Mouse (Mus musculus) limb, embryonic 15.5 days (tissue): ENCODE measurements around the gene Hmgcs2. TPM values are rescaled to one million over a fixed set of nuclear protein-coding genes. Genes with fewer than 3 reads are reported as not detected.

Experiments
- ATAC-seq: fragments of 200-750 bp; cut with Nextera tagmentation; 2 replicates; pipeline ENCODE4 v1.8.0; 2017; ENCODE audit warnings: low read depth, moderate TSS enrichment; ENCODE audit not compliant: insufficient number of reproducible peaks, low FRiP score, low TSS enrichment
- H3K27ac ChIP-seq: fragments of 300-500 bp; sonication (generic); 2 replicates; pipeline ENCODE4 v1.5.1; 2015; ENCODE audit warnings: moderate library complexity, mild to moderate bottlenecking, inconsistent platforms
- H3K27me3 ChIP-seq: fragments of 300-500 bp; sonication (generic); 2 replicates; pipeline ENCODE4 v1.6.1; 2015; ENCODE audit warnings: inconsistent platforms
- H3K36me3 ChIP-seq: fragments of 300-500 bp; sonication (generic); 2 replicates; pipeline ENCODE4 v1.6.1; 2015; ENCODE audit warnings: inconsistent platforms
- H3K4me1 ChIP-seq: fragments of 300-500 bp; sonication (generic); 2 replicates; pipeline ENCODE4 v1.6.1; 2015; ENCODE audit warnings: inconsistent platforms
- H3K4me2 ChIP-seq: fragments of 300-500 bp; sonication (generic); 2 replicates; pipeline ENCODE4 v1.6.1; 2015; ENCODE audit warnings: mild to moderate bottlenecking, inconsistent platforms
- H3K4me3 ChIP-seq: fragments of 300-500 bp; sonication (generic); 2 replicates; pipeline ENCODE4 v1.5.1; 2015; ENCODE audit warnings: mild to moderate bottlenecking, inconsistent platforms
- H3K9ac ChIP-seq: fragments of 300-500 bp; sonication (generic); 2 replicates; pipeline ENCODE4 v1.6.1; 2015; ENCODE audit warnings: inconsistent platforms
- H3K9me3 ChIP-seq: fragments of 300-500 bp; sonication (generic); 2 replicates; pipeline ENCODE4 v1.6.1; 2016; ENCODE audit warnings: inconsistent platforms
- WGBS: fragments of 180-500 bp; shearing (Covaris S2); methylation state at CpG from one replicate; pipeline ENCODE4 v1.1.7; 2015; 5-methylcytosine and 5-hydroxymethylcytosine counted together
- polyA plus RNA-seq: library from polyadenylated mRNA; unstranded; fragments of >200 nt; fragmentation: Nextera tagmentation; extraction: Ambion mirVana; gene quantifications from 2 replicates; pipeline ENCODE4 v1.2.1, GENCODE M21; 2015

The Hmgcs2 gene
- polyA plus RNA-seq = 2.4 and 2.5 TPM in 2 replicates

DNA sequence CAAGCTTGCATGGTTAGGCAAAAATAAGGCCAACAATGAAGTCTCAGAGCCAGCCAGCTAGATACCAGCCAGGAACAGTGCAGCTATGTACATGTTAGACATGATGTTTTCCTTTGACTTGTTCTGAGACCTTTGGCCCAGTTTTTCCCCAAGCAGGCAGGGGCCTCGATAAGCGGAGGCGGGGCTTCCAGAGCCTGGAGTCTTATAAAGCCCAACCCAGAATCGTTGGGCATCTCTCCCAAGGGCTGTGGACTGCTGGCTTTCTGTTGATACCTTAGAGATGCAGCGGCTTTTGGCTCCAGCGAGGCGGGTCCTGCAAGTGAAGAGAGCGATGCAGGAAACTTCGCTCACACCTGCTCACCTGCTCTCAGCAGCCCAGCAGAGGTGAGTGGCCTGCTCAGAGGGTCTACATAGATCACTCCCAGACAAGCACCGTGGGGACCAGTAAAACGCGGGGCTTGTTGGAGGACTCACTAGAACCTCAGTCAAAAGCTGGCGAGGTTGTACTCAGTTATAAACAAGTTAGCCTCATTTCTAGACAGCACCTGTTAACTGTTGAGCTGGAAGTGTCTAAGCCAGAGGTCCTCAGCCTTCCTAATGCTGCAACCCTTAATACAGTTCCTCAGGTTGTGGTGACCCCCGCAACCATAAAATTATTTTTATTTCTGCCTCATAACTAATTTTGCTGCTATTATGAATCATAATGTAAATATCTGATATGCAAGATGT lies at the start of gene Hmgcs2:
Gene Hmgcs2, plus strand, starts transcription at position 232 of the 729 bp plus-strand sequence.
- WGBS = 58% methylated on average over 14 of the region's 14 CpGs
- 0 out of 2 replicates have a peak within 1 kb of the TSS, but pooled peaks have one; percentile 11 for H3K27ac ChIP-seq
- no peak for ATAC-seq

DNA sequence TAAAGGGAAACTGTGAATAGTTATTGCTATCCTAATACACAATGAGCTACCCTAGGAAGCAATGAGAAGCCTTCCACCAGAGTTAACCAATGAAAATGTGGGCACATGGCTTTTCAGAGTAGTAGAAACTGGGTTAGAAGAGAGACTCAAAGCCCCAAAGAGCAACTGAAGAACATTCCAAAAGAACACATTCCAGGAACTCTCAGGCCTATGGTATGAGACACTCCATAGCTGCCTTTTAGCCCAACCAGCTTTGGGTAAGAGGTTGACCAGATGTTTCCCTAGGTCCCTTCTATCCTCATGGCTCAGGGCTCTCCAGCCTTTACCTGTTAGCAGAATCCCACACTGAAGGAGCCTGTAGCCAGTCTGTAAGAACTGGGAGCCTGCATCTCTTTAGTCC lies 46.7 kb upstream of the Hmgcs2 start:
- H3K4me3 ChIP-seq = no peak overlapping the region
- no peaks in the 10 kb centered on the region for H3K4me1 ChIP-seq
- H3K36me3 ChIP-seq = no peaks in the 10 kb centered on the region
- H3K27ac ChIP-seq = no peak overlapping the region
- H3K9me3 ChIP-seq = no peaks in the 10 kb centered on the region
- no peak overlapping the region for H3K9ac ChIP-seq
- no peaks in the 10 kb centered on the region for H3K27me3 ChIP-seq
- no peak overlapping the region for H3K4me2 ChIP-seq
- ATAC-seq = no peak

More for the DNA sequence above, at the start of gene Hmgcs2:
- no peaks in the 10 kb centered on the region for H3K9me3 ChIP-seq
- H3K4me2 ChIP-seq = peak within 1 kb of the TSS; percentile 17; the same call in 1 of the 2 replicates
- no peak within 1 kb of the TSS for H3K9ac ChIP-seq
- H3K4me1 ChIP-seq = peaks cover 16% of the 10 kb centered on the region
- H3K27me3 ChIP-seq = no peaks in the 10 kb centered on the region
- no peak within 1 kb of the TSS for H3K4me3 ChIP-seq
- H3K36me3 ChIP-seq = no peaks in the 10 kb centered on the region

GRCm38 (mm10) chr3:98236266-98236665 lies 44.0 kb upstream of the Hmgcs2 start:
- ATAC-seq = no peak
- Histone ChIP-seq H3K27ac (no peak overlapping the region), H3K9me3 (no peaks in the 10 kb centered on the region), H3K27me3 (no peaks in the 10 kb centered on the region), H3K4me1 (no peaks in the 10 kb centered on the region), H3K4me2 (no peak overlapping the region), H3K4me3 (no peak overlapping the region), H3K9ac (no peak overlapping the region), H3K36me3 (no peaks in the 10 kb centered on the region)
- WGBS = 86% methylated on average over 6 of the region's 6 CpGs

- Histone ChIP-seq H3K4me3 (no peak overlapping the region), H3K4me2 (no peak overlapping the region), H3K4me1 (no peaks in the 10 kb centered on the region), H3K9me3 (no peaks in the 10 kb centered on the region), H3K9ac (no peak overlapping the region), H3K27me3 (no peaks in the 10 kb centered on the region), H3K36me3 (no peaks in the 10 kb centered on the region), H3K27ac (no peak overlapping the region)
- ATAC-seq = no peak
- WGBS = 71% methylated on average over 5 of the region's 5 CpGs
These were observed 43.0 kb upstream of the Hmgcs2 start for GRCm38 (mm10) chr3:98237240-98237639.

DNA sequence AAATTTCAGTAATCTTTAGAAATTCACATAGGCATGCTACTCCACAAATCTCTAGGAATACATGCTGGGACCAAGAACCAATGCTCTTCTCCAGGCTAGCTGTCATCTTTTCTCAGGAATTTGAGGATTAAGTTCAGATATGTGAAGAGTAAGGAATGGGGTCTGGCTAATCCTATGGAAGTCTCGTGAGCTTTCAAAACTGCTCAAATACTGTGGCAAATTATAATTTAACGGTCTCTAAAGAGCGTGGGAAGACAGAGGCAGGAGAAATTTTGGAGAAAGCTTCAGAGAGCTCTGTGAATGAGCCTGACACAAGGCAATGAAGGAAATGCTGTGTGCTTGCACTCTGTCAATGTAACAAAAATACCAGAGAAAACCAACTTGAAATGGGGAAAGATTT lies 42.1 kb upstream of the Hmgcs2 start:
- H3K9ac ChIP-seq = no peak overlapping the region
- H3K27me3 ChIP-seq = no peaks in the 10 kb centered on the region
- ATAC-seq = no peak
- H3K36me3 ChIP-seq = no peaks in the 10 kb centered on the region
- WGBS = 69% methylated on average over 3 of the region's 3 CpGs
- no peak overlapping the region for H3K4me2 ChIP-seq
- no peaks in the 10 kb centered on the region for H3K9me3 ChIP-seq
- H3K4me1 ChIP-seq = no peaks in the 10 kb centered on the region
- H3K4me3 ChIP-seq = no peak overlapping the region
- H3K27ac ChIP-seq = no peak overlapping the region

GRCm38 (mm10) chr3:98242051-98242450 lies 38.2 kb upstream of the Hmgcs2 start:
- Histone ChIP-seq H3K9ac (no peak overlapping the region), H3K4me3 (no peak overlapping the region), H3K9me3 (no peaks in the 10 kb centered on the region), H3K4me1 (0 out of 2 replicates have a peak, but pooled peaks cover 3% of the 10 kb centered on the region), H3K36me3 (no peaks in the 10 kb centered on the region), H3K27me3 (no peaks in the 10 kb centered on the region), H3K4me2 (no peak overlapping the region), H3K27ac (no peak overlapping the region)
- 87% methylated on average over 3 of the region's 3 CpGs for WGBS
- ATAC-seq = no peak

DNA sequence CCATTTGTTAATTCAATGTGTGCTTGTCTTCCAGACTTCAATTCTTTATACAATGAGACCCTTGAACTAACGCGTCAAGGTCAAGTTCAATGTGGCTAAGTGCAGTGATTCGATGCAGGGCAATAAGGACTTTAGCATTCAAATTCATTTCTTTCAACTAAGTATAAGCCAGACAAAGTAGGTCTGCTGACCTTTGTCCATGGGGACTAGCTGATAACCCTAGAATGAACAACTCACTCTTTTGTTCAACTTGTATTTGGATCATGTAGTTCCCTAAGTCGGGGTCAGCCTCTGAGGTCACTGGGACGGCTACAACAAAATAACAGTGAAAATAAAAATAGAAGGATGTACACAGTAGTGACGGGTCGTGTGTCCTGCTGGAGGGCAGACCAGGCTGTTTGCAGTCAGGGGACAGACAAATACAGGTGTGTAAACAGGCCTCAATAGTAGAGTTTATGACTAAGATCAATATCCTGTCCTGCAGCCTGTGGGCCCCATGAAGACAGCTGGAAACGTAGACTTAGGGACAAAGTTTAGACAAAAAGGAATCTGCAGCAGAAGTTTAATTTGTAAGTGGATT lies 37.7 kb upstream of the Hmgcs2 start:
- H3K4me1 ChIP-seq = 0 out of 2 replicates have a peak, but pooled peaks cover 3% of the 10 kb centered on the region
- no peaks in the 10 kb centered on the region for H3K9me3 ChIP-seq
- H3K4me2 ChIP-seq = no peak overlapping the region
- no peak overlapping the region for H3K9ac ChIP-seq
- 78% methylated on average over 8 of the region's 8 CpGs for whole genome bisulfite sequencing
- H3K27me3 ChIP-seq = no peaks in the 10 kb centered on the region
- H3K4me3 ChIP-seq = no peak overlapping the region
- H3K36me3 ChIP-seq = no peaks in the 10 kb centered on the region
- H3K27ac ChIP-seq = no peak overlapping the region
- ATAC-seq = no peak

DNA sequence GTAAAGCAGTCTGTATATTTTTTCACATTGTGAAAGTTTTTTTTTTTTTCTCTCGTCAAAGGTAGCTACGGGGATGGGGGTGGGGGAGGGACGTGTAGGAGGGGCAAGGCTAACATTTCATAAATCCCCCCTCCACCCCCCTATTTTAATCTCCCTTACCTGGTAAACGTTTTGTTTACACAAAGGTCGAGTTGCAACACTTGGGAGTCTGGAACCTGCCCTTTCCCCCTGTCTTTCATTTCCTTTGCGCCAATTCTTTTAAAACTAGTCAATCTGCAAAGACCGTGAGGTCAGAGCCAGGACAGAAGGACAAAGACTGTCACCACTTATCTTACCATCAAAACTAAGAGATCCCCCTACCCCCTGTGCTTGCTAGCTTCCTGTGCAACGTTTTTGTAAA lies 34.3 kb upstream of the Hmgcs2 start:
- Histone ChIP-seq H3K4me3 (no peak overlapping the region), H3K27me3 (no peaks in the 10 kb centered on the region), H3K36me3 (no peaks in the 10 kb centered on the region), H3K9me3 (no peaks in the 10 kb centered on the region), H3K4me1 (0 out of 2 replicates have a peak, but pooled peaks cover 3% of the 10 kb centered on the region), H3K27ac (no peak overlapping the region), H3K4me2 (no peak overlapping the region), H3K9ac (no peak overlapping the region)
- no peak for ATAC-seq
- WGBS = 24% methylated on average over 8 of the region's 8 CpGs

GRCm38 (mm10) chr3:98246985-98247751 lies 33.1 kb upstream of the Hmgcs2 start:
- 60% methylated on average over 7 of the region's 7 CpGs for WGBS
- Histone ChIP-seq H3K27ac (no peak overlapping the region), H3K9ac (no peak overlapping the region), H3K4me1 (0 out of 2 replicates have a peak, but pooled peaks cover 3% of the 10 kb centered on the region), H3K4me2 (no peak overlapping the region), H3K36me3 (no peaks in the 10 kb centered on the region), H3K27me3 (no peaks in the 10 kb centered on the region), H3K4me3 (no peak overlapping the region), H3K9me3 (no peaks in the 10 kb centered on the region)
- ATAC-seq = no peak

- Histone ChIP-seq H3K36me3 (no peaks in the 10 kb centered on the region), H3K27me3 (no peaks in the 10 kb centered on the region), H3K4me2 (no peak overlapping the region), H3K9ac (no peak overlapping the region), H3K4me1 (0 out of 2 replicates have a peak, but pooled peaks cover 3% of the 10 kb centered on the region), H3K9me3 (no peaks in the 10 kb centered on the region), H3K4me3 (no peak overlapping the region), H3K27ac (no peak overlapping the region)
- 83% methylated on average over 2 of the region's 2 CpGs for WGBS
- ATAC-seq = no peak
These were observed 30.9 kb upstream of the Hmgcs2 start for GRCm38 (mm10) chr3:98249378-98249777.

DNA sequence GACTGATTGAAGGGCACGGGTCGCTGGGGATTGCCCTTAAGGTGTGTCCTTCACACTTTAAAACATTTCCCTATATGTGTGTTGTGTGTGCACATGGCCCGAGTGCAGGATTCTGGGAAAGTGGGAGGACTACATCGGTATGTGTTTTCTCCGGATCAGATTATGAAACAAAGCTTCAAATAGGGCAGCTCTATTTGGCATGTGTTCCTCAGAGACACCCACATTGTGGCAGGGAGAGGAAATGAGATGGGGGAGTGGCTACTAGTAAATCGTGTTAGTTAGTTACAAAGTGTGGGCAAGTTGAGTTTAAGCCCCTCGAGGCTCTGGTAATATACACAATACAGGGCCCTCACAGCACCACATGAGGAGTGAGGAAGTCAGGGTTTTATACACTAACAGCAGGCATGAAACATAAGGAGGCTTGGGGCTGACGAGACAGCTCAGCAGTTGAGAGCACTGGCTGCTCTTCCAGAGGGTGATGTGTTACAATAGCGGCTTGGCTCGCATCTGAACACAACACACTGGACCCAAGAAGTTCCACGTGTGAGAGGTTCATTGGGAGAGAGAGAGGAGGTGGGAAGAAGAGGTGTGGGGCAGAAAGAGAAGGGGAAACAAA lies 30.3 kb upstream of the Hmgcs2 start:
- H3K9me3 ChIP-seq = no peaks in the 10 kb centered on the region

More for the DNA sequence above, 30.3 kb upstream of the Hmgcs2 start:
- Histone ChIP-seq H3K27ac (no peak overlapping the region), H3K9ac (no peak overlapping the region), H3K4me2 (no peak overlapping the region), H3K27me3 (no peaks in the 10 kb centered on the region), H3K36me3 (no peaks in the 10 kb centered on the region), H3K4me1 (0 out of 2 replicates have a peak, but pooled peaks cover 3% of the 10 kb centered on the region), H3K4me3 (no peak overlapping the region)
- no peak for ATAC-seq
- WGBS = 64% methylated on average over 11 of the region's 11 CpGs
